Mouse (Mus musculus) liver, postnatal 0 days (tissue): Measurements from ENCODE around the gene Coro1a. TPM values are rescaled to one million over a fixed set of nuclear protein-coding genes. Genes with fewer than 3 reads are reported as not detected.

Experiments used
- ATAC-seq: fragments of 200-750 bp; cut with Nextera tagmentation; 2 replicates; pipeline ENCODE4 v1.8.0; 2017; ENCODE audit warnings: mild to moderate bottlenecking, moderate library complexity
- DNase-seq: peaks from one replicate; pipeline ENCODE4 v3.0.0-alpha.2; 2016
- H3K27ac ChIP-seq: fragments of 300-500 bp; sonication (generic); 2 replicates; pipeline ENCODE4 v1.5.1; 2014; ENCODE audit warnings: antibody characterized with exemption, moderate library complexity, mild to moderate bottlenecking, low read depth
- H3K27me3 ChIP-seq: fragments of 300-500 bp; sonication (generic); 2 replicates; pipeline ENCODE4 v1.6.1; 2014; ENCODE audit warnings: low read length, control low read depth, mixed read lengths; ENCODE audit not compliant: insufficient read depth
- H3K36me3 ChIP-seq: fragments of 300-500 bp; sonication (generic); replicated peaks from 2 replicates; pipeline ENCODE4 v1.6.1; 2014; ENCODE audit warnings: mild to moderate bottlenecking, control low read depth, low read length, moderate library complexity, mixed read lengths; ENCODE audit not compliant: insufficient read depth
- H3K4me1 ChIP-seq: fragments of 300-500 bp; sonication (generic); 2 replicates; pipeline ENCODE4 v1.6.1; 2014; ENCODE audit warnings: antibody characterized with exemption, mild to moderate bottlenecking, control low read depth; ENCODE audit not compliant: insufficient read depth
- H3K4me2 ChIP-seq: fragments of 300-500 bp; sonication (generic); 2 replicates; pipeline ENCODE4 v1.6.1; 2014; ENCODE audit warnings: low read depth, mild to moderate bottlenecking, low read length, moderate library complexity, mixed read lengths
- H3K4me3 ChIP-seq: fragments of 300-500 bp; sonication (generic); 2 replicates; pipeline ENCODE4 v1.5.1; 2014; ENCODE audit warnings: low read depth, low read length
- H3K9ac ChIP-seq: fragments of 300-500 bp; sonication (generic); replicated peaks from 2 replicates; pipeline ENCODE4 v1.6.1; 2014; ENCODE audit warnings: mild to moderate bottlenecking, moderate library complexity
- H3K9me3 ChIP-seq: fragments of 300-500 bp; sonication (generic); 2 replicates; pipeline ENCODE4 v1.6.1; 2016; ENCODE audit warnings: mild to moderate bottlenecking, control low read depth, low read length, mixed read lengths
- CTCF ChIP-seq: sonication (generic); IDR thresholded peaks from 2 replicates; pipeline ENCODE4 v1.5.1; 2016; ENCODE audit warnings: antibody characterized with exemption, low read depth
- EP300 ChIP-seq: IDR thresholded peaks from 2 replicates; pipeline ENCODE4 v1.6.1; 2016; ENCODE audit warnings: antibody characterized with exemption, low read depth, mild to moderate bottlenecking
- WGBS: fragments of 180-500 bp; shearing (Covaris S2); extraction: QIAGEN DNeasy Blood & Tissue Kit; methylation state at CpG from one replicate; pipeline ENCODE4 v1.1.7; 2014; ENCODE audit not compliant: insufficient replicate concordance; 5-methylcytosine and 5-hydroxymethylcytosine counted together
- polyA plus RNA-seq: library from polyadenylated mRNA; unstranded; fragments of >200 nt; fragmentation: Nextera tagmentation; extraction: Ambion mirVana; gene quantifications from 2 replicates; pipeline ENCODE4 v1.2.1, GENCODE M21; 2015

The Coro1a gene
- polyA plus RNA-seq, 1 experiment from 2014 or later: 130 TPM

- ATAC-seq: no peak
- 89% methylated on average over 1 of the region's 1 CpGs for WGBS
These were observed 50.1 kb downstream of the Coro1a start for GRCm38 (mm10) chr7:126657522-126657921.

GRCm38 (mm10) chr7:126655695-126656094 lies 51.9 kb downstream of the Coro1a start:
- H3K9ac ChIP-seq: no peak overlapping the region
- peak overlapping the region; percentile 71 for H3K27ac ChIP-seq
- H3K36me3 ChIP-seq: no peaks in the 10 kb centered on the region
- H3K9me3 ChIP-seq: no peaks in the 10 kb centered on the region
- H3K27me3 ChIP-seq: no peaks in the 10 kb centered on the region
- DNase-seq (no peak), ATAC-seq (peak; percentile 62)
- H3K4me1 ChIP-seq: peaks cover 15% of the 10 kb centered on the region
- peak overlapping the region; percentile 11; the same call in 1 of the 2 replicates for H3K4me2 ChIP-seq
- H3K4me3 ChIP-seq: no peak overlapping the region
- TF ChIP-seq EP300: no peak
- no peak for TF ChIP-seq CTCF
- 57% methylated on average over 3 of the region's 3 CpGs for WGBS

More at GRCm38 (mm10) chr7:126657522-126657921, 50.1 kb downstream of the Coro1a start:
- no peak for TF ChIP-seq EP300
- no peak for TF ChIP-seq CTCF
- DNase-seq: no peak
- Histone ChIP-seq H3K36me3 (peaks cover under 1% of the 10 kb centered on the region; the same call in 1 of the 2 replicates), H3K27me3 (no peaks in the 10 kb centered on the region), H3K9ac (no peak overlapping the region), H3K27ac (no peak overlapping the region), H3K9me3 (no peaks in the 10 kb centered on the region), H3K4me2 (no peak overlapping the region), H3K4me3 (no peak overlapping the region), H3K4me1 (peaks cover 9% of the 10 kb centered on the region)

GRCm38 (mm10) chr7:126653991-126654390 lies 53.6 kb downstream of the Coro1a start:
- Histone ChIP-seq H3K9ac (no peak overlapping the region), H3K27me3 (no peaks in the 10 kb centered on the region), H3K36me3 (no peaks in the 10 kb centered on the region), H3K4me2 (no peak overlapping the region), H3K4me3 (no peak overlapping the region), H3K27ac (no peak overlapping the region), H3K9me3 (no peaks in the 10 kb centered on the region), H3K4me1 (peaks cover 24% of the 10 kb centered on the region)
- ATAC-seq (no peak), DNase-seq (no peak)
- TF ChIP-seq CTCF (no peak), EP300 (no peak)
- 53% methylated on average over 2 of the region's 2 CpGs for WGBS

- H3K36me3 ChIP-seq: no peaks in the 10 kb centered on the region
- WGBS: 30% methylated on average over 2 of the region's 2 CpGs
- peaks cover 25% of the 10 kb centered on the region for H3K4me1 ChIP-seq
- TF ChIP-seq CTCF (no peak), EP300 (peak; percentile 71)
- no peak overlapping the region for H3K4me3 ChIP-seq
- no peaks in the 10 kb centered on the region for H3K27me3 ChIP-seq
- DNase-seq: no peak
- H3K9ac ChIP-seq: no peak overlapping the region
- no peak overlapping the region for H3K27ac ChIP-seq
- peak overlapping the region; percentile 83 for H3K4me2 ChIP-seq
- no peak for ATAC-seq
- no peaks in the 10 kb centered on the region for H3K9me3 ChIP-seq
These were observed 56.7 kb downstream of the Coro1a start for GRCm38 (mm10) chr7:126650852-126651251.

Other genes starting within 250 kb of the Coro1a start
- gene Atp2a1, start 244.7 kb downstream of the Coro1a start, polyA plus RNA-seq: 2.2 and 34.1 TPM in 2 replicates
- gene Sh2b1, start 232.4 kb downstream of the Coro1a start, polyA plus RNA-seq: 13.5 and 13.7 TPM in 2 replicates
- 57.6 and 57.7 TPM in 2 replicates for gene Tufm, start 220.4 kb downstream of the Coro1a start, polyA plus RNA-seq
- 12.0 and 13.6 TPM in 2 replicates for gene Atxn2l, start 204.3 kb downstream of the Coro1a start, polyA plus RNA-seq
- 78.4 and 90.9 TPM in 2 replicates for gene Eif3c, start 141.4 kb downstream of the Coro1a start, polyA plus RNA-seq
- gene Apobr, start 122.8 kb downstream of the Coro1a start, polyA plus RNA-seq: 3.0 and 4.0 TPM in 2 replicates
- 12.3 and 14.6 TPM in 2 replicates for gene Cln3, start 122.0 kb downstream of the Coro1a start, polyA plus RNA-seq
- 0.18 and 0.21 TPM in 2 replicates for gene Il27, start 112.8 kb downstream of the Coro1a start, polyA plus RNA-seq
- 4.0 and 4.5 TPM in 2 replicates for gene Nupr1, start 76.9 kb downstream of the Coro1a start, polyA plus RNA-seq
- 22.7 and 22.8 TPM in 2 replicates for gene Sgf29, start 58.5 kb downstream of the Coro1a start, polyA plus RNA-seq
- 221 and 241 TPM in 2 replicates for gene Sult1a1, start 31.4 kb downstream of the Coro1a start, polyA plus RNA-seq
- gene Bola2, start 12.4 kb downstream of the Coro1a start, polyA plus RNA-seq: 86.5 and 93.5 TPM in 2 replicates
- gene Slx1b, start 12.0 kb downstream of the Coro1a start, polyA plus RNA-seq: 2.6 and 3.7 TPM in 2 replicates
- 20.3 and 21.0 TPM in 2 replicates for gene Mapk3, start 51.8 kb upstream of the Coro1a start, polyA plus RNA-seq
- gene Gdpd3, start 58.5 kb upstream of the Coro1a start, polyA plus RNA-seq: 0.77 and 1.6 TPM in 2 replicates
- 65.0 and 74.7 TPM in 2 replicates for gene Ypel3, start 69.2 kb upstream of the Coro1a start, polyA plus RNA-seq
- gene Tbx6, start 73.7 kb upstream of the Coro1a start, polyA plus RNA-seq: 0.14 and 0.29 TPM in 2 replicates
- 69.9 and 72.1 TPM in 2 replicates for gene Ppp4c, start 84.7 kb upstream of the Coro1a start, polyA plus RNA-seq
- gene Fam57b, start 89.9 kb upstream of the Coro1a start, polyA plus RNA-seq: 0.06 and 0.09 TPM in 2 replicates
- gene 4930451I11Rik, start 123.9 kb upstream of the Coro1a start, polyA plus RNA-seq: not detected in 2 replicates
- not detected in 2 replicates for gene Doc2a, start 139.6 kb upstream of the Coro1a start, polyA plus RNA-seq
- gene Hirip3, start 154.2 kb upstream of the Coro1a start, polyA plus RNA-seq: 6.5 and 7.2 TPM in 2 replicates
- gene Ino80e, start 154.6 kb upstream of the Coro1a start, polyA plus RNA-seq: 17.2 and 20.6 TPM in 2 replicates
- gene Taok2, start 176.9 kb upstream of the Coro1a start, polyA plus RNA-seq: 7.5 and 8.7 TPM in 2 replicates
- 35.6 and 38.4 TPM in 2 replicates for gene Tmem219, start 215.1 kb upstream of the Coro1a start, polyA plus RNA-seq
- gene Kctd13, start 221.1 kb upstream of the Coro1a start, polyA plus RNA-seq: 4.4 and 4.6 TPM in 2 replicates
- gene Asphd1, start 241.8 kb upstream of the Coro1a start, polyA plus RNA-seq: not detected in 2 replicates
- 0.09 and 0.43 TPM in 2 replicates for gene Sez6l2, start 242.8 kb upstream of the Coro1a start, polyA plus RNA-seq